Mouse (Mus musculus) lung, postnatal 4 days (tissue): Measurements from ENCODE around the gene Yes1.
"Not testable (repeated sequence)": the region's sequence is repeated elsewhere in the genome, so short reads cannot be mapped to it uniquely, and the experiment has no call there.

Source experiments
- DNase-seq, 2 experiments: peaks; one replicate each; pipeline ENCODE4 v3.0.0; 2021

Gene Yes1

DNA sequence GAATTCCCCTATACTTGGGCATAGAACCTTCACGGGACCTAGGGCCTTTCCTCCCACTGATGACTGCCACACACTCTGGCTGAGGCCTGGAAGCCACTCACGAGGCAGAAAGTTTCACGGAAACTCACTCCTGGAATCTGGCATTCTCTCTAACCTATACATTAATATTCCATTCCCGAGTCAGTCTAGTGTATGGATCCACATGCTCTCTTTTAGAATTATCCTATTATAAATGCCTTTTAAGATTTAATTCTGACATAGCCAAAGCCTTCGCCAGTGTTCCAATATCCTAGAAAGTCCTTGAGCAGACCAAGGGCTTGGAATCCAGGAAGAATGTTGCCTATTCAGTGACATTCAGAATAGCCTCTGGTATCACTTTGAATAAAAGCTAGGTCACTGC, 100.5 kb downstream of the Yes1 start:
- DNase-seq: no peak

DNA sequence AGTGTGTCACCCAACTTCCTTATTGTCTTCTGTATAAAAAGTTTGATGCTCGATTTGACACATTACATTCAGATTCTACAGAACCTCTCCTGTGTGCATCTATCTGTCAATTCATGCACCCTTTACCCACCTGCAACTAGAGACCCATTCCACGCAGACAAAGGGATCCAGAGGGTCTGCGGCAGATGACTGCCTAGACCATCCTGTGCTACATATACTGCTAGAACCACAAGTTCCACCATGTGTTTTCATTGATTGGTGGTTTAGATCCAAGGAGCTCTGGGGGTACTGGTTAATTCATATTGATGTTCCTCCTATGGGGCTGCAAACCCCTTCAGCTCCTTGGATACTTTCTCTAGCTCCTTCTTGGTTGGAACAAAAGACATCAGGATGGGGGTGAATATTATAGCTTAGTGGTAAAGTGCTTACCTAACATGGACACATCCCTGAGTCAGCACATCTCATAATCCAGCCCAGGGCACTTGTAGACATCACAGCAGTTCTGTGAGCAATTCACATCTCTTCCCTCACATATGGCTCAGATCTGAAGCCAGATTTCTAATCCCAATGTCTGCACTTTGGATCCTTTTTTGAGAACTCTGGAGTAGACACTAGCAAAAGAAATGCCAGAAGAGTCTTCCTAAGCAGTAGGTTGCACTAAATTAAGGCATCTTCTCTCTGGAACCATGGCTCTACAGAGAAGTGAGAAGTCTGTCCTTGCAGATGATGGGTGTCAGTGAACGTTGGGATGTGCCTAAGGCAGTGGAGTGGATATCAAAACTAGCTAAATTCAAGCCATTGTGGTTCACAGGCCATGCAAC, 101.5 kb downstream of the Yes1 start:
- DNase-seq: no peak

DNA sequence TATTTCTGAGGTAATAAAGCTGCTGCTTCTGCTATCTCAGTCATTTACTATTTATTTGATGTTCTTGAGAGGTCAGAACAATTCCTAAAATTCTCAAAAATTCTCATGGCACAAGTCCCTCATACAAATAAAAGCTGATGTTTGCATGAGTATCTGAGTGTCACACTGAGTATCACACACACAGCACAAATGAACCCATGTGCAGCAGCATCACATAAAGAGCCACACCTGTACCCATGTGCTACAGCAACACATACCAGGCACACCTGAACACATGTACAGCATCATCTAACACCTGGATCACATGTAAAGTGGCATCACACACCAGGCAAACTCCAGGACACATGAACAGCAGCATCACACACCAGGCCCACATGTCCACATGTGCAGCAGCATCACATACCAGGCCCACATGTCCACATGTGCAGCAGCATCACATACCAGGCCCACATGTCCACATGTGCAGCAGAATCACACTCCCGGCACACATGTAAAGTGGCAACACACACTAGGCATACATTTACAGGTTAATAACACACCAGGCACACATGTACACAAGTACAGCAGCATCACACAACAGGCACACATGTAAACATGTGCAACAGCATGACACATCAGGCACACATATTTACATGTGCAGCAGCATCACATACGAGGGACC, 102.2 kb downstream of the Yes1 start:
- DNase-seq: no peak

DNA sequence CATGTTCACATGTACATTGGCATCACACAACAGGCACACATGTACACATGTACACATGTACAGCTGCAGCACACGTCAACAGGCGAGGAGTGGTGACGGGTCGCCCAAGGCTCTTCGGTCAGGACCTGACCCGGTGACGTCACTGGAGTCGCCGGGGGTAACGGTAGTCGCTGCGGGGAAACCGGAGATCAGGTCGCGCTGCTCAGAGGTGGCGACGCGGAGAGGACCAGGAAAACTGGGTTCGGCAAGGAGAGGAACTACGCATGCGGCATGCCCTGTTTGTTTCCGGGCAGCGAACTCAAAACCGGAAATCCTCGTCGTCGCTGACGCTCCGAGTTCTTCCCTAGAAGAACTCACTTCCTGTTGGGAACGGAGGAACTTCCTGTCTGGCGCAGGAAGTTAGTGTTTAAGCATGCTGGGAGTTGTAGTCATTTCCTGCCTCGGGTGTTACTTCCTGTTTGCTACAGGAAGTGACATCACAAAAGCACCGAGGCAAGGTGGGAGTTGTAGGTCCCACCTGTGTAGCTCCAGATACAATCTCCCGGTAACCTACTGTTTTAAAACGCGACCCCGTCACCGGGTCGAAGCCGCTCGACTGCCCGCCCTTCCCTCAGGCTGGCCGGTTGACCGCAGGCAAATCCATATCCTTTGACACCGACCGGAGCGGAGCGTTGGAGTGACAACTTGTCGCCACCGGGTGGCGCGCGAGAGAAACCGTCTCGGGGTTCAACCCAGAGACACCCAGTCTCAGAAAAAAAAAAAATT, 102.9 kb downstream of the Yes1 start:
- DNase-seq: peak; percentile 88 to 90

DNA sequence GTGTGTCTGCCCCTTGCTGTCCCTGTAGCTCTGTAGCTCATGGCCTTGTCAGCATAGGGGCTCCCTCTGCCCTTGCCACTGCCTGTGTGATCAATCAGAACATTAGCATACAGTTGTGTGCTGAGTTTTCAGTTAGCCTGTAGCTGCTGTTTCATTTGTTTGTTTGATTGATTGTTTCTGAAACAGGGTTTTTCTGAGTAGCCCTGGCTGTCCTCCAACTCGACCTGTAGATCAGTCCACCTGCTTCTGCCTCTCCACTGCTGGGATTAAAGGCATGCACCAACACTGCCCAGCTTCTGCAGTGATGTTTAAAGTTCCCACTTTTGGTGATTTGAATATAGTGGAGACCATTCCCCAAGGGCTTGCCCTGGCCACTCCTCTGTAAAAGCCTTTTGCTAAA, 106.8 kb downstream of the Yes1 start:
- DNase-seq: no peak

DNA sequence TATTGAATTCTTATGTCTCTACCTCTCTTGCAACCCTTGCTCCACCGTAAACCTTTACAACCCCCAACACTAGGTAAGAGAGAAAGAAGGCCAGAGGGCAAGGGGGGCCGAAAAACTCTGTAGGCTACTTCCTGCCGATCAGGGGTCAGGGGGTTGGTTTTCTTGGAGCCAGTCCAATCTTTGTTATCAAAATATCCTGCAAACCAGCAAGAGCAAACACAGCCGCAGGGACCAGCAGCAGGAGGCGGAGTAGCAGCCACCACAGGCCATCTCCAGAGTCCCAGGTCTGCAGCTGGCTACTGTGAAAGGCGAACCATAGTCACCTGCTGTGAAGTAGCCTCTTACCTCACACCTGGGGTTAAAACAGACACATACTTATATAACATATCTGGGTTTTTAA, 107.9 kb downstream of the Yes1 start:
- no peak for DNase-seq

DNA sequence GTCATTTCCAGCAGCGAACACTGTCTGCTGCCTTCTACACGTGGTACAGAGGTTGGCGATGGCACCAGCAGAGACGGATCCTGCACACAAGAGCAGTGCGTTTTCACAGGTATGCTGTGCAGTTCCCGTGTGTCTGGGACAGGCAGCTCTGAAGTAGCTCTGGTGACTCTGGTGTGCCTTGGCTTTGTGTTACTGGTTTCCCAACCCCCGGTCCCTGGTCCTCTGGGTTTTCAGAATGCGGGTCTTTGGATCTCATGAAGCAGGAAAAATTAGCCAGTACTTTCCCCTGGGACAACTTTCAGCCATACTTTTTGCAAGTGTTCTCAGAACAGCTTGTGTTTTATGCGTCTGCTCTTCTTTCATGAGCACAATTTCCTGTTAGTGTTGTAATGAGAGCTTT, 109.4 kb downstream of the Yes1 start:
- DNase-seq: no peak

DNA sequence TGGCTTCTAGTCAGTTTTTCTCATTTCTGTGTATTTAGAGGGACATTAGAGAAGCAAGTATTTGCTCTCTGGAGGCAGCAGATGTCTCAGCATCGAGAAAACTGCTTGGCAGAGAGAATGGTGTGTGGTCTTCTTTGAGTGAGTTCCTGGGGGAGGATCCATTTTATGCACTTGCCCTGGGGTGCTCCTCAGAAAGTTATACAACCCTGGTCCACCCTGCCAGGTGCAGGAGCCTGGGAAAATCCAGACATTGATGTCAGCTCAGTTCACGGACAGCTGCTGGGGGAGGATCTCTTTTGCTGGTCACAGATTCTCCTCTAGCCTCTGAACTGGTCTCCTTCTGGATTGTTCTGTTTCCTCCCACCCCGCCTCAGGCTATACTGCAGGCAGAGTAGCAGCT, 110.3 kb downstream of the Yes1 start:
- DNase-seq: no peak

DNA sequence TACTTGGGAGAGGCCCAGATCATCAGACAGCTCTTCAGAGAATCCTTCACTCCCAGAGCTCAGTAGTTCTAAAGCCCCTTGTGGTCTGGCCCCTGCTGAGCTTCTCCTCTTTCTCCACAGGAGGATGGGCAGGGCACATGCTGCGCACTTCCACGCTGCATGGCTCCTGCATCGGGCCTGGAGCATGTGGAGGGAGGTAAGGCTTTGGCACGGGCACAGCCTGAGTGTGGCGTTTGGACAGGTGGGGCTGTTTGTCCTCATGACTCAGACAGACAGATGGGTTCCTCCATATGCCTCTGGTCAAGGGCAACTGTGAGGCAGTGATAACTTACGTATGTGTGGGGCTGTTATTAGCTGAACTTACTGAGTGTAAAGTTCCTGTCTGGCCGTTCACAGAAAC, 111.3 kb downstream of the Yes1 start:
- no peak for DNase-seq

DNA sequence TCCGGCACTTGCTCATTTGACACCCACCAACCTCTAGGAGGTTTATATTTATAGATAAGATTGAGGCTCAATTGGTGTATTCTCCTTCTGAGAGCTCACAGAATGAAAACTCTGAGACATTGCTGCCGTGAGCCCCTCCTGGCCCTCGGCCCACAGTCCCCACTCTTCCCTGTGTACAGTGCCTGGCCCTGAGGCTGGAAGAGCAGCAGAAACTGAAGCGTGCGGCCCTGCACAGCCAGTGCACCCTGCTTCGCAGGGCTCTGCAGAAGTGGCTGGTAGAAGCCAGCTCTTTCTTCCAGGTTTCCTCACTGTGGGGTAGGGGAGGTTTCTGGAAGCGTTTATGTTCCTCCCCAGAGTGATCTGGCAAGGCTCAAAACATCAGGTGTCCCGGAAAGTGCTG, 111.7 kb downstream of the Yes1 start:
- not testable (repeated sequence) for DNase-seq

DNA sequence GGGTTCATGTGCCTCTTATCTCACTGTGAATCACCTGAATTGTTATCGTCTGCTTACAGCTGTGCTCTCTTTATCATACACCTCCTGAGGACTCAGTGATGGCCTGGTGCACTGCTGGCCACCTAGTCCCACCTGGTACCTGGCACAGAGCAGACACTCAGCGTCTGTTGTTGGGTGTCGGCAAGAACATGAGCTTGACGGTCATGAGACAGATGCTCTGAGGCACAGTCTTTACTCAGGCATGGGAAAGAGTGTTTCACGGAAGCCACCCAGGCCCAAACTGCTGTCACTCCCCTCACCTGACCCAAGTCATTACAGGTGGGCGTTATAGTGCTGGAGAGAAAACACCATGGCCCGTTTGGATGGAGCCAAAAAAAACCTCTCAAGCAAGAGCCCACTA, 113.0 kb downstream of the Yes1 start:
- DNase-seq: no peak

DNA sequence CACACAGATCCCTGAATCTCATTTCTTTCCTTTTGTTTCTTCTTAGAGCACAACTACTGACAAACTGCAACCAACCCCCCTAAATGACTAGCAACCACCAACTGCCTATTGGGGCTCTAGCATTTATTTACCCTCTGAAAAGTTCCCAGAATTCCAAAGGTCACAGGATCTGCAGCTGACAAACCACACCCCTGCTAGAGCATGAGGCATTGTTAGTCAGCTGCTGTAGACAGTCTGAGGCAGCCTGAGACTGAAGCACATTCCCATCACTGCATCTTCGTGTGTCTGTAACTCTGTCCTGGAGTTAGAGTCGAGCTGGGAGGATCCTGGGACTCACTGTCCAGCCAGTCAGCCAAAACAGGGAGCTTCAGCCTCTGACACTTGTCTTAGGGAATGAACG, 114.4 kb downstream of the Yes1 start:
- not testable (repeated sequence) for DNase-seq

DNA sequence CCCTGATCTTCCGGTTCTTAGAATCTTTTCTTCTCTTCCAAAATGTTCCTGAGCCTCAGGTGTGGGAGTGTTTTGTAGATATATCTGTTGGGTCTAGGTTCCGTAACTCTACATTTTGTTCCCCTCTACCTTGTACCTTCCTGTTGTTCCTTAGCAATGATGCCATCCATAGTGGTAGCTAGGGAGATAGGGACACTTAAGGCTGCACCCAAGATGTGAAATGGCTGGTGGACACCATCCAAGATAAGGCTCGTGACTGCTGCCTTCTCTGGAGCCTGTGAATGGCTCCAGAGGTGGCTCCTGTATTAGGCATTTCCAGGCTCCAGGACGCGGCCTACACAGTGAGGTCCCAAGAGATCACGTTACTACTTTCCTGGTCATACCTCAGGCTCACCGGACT, 117.3 kb downstream of the Yes1 start:
- no peak for DNase-seq

DNA sequence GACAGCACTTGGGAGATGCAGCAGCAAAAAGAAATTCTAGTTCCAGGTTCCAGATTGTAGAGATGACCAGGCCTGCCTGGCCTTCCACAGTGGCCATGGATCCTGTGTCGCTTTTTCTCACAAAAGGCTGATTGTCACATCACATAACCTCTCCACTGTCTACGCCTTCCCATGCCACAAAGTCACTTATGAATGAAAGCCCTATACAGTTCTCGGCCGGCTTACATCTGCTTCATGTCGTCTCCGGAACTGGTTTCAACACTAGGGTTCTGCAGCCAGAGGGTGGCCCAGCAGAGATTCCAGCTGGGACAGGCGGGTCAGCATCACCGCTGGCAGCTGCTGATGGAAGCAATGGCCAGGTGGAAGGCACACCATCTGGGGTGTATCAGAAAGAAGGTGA, 117.9 kb downstream of the Yes1 start:
- no peak for DNase-seq

DNA sequence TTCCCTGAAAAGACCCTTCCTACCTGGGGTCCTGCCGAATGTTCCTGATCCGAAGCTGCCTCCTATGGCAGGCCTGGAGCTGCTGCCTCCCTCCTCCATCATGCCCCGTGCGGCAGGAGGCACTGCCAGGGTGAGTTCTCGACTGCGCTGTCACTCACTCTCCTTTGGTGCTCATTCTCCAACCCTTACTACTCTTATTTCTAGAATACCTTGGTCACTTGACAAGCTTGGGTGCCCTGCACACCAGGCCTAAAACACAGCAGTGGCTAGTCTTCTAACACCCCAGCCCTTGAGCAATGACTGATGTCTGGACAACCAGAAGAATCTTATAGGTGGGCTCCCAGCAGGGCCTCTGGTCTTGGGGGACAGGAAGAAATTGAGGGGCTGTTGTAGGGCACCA, 122.9 kb downstream of the Yes1 start:
- not testable (repeated sequence) for DNase-seq

DNA sequence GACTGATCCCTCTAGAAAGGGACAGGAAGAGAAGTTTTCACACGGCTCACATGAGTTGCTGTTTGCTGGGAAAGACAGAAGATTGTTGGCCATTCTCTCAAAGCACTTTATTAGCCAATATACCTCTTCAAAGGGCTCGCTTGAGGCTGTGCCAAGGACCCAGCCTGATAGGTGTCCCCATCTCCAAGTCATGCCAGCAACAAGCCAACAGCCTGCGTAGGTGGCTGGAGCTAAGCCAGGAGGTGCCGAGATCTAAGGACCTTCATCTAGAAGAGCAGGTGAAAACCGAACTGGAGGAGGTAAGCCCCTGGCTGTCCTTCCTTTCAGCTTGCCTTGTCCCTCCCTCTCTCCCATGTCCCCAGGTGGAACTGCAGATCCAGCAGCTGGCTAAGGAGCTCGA, 124.8 kb downstream of the Yes1 start:
- DNase-seq: peak; percentile 41 to 63
